Mouse (Mus musculus) limb, embryonic 11.5 days (tissue): ENCODE data around the gene Morc3. TPM values are rescaled to one million over a fixed set of nuclear protein-coding genes. Genes with fewer than 3 reads are reported as not detected.
"Not testable (repeated sequence)": the region's sequence is repeated elsewhere in the genome, so short reads cannot be mapped to it uniquely, and the experiment has no call there.

ENCODE experiments used
- ATAC-seq: fragments of 200-750 bp; cut with Nextera tagmentation; 2 replicates; pipeline ENCODE4 v1.8.0; 2017; ENCODE audit warnings: low read depth; ENCODE audit not compliant: insufficient number of reproducible peaks, low FRiP score, low TSS enrichment
- DNase-seq: peaks from one replicate; pipeline ENCODE4 v3.0.0-alpha.2; 2015; ENCODE audit warnings: low spot score
- H3K27ac ChIP-seq: fragments of 300-500 bp; sonication (generic); replicated peaks from 2 replicates; pipeline ENCODE4 v1.5.1; 2014; ENCODE audit warnings: low read depth, mild to moderate bottlenecking, low read length
- H3K27me3 ChIP-seq: fragments of 300-500 bp; sonication (generic); 2 replicates; pipeline ENCODE4 v1.6.1; 2014; ENCODE audit warnings: mild to moderate bottlenecking, low read length, mixed read lengths; ENCODE audit not compliant: control insufficient read depth, insufficient read depth
- H3K36me3 ChIP-seq: fragments of 300-500 bp; sonication (generic); 2 replicates; pipeline ENCODE4 v1.6.1; 2014; ENCODE audit warnings: mild to moderate bottlenecking, low read length, moderate library complexity, mixed read lengths; ENCODE audit not compliant: control insufficient read depth, insufficient read depth
- H3K4me1 ChIP-seq: fragments of 300-500 bp; sonication (generic); 2 replicates; pipeline ENCODE4 v1.6.1; 2014; ENCODE audit warnings: low read length, mixed read lengths; ENCODE audit not compliant: control insufficient read depth, insufficient read depth
- H3K4me2 ChIP-seq: fragments of 300-500 bp; sonication (generic); 2 replicates; pipeline ENCODE4 v1.6.1; 2014; ENCODE audit warnings: low read depth, mild to moderate bottlenecking, moderate library complexity; ENCODE audit not compliant: severe bottlenecking
- H3K4me3 ChIP-seq: fragments of 300-500 bp; sonication (generic); 2 replicates; pipeline ENCODE4 v1.5.1; 2014; ENCODE audit warnings: low read depth, low read length
- H3K9ac ChIP-seq: fragments of 300-500 bp; sonication (generic); 2 replicates; pipeline ENCODE4 v1.6.1; 2014; ENCODE audit warnings: mild to moderate bottlenecking, low read length
- H3K9me3 ChIP-seq: fragments of 300-500 bp; sonication (generic); 2 replicates; pipeline ENCODE4 v1.6.1; 2016; ENCODE audit warnings: low read length; ENCODE audit not compliant: control insufficient read depth
- WGBS: fragments of 180-500 bp; shearing (Covaris S2); extraction: QIAGEN DNeasy Blood & Tissue Kit; methylation state at CpG from one replicate; pipeline ENCODE4 v1.1.7; 2014; 5-methylcytosine and 5-hydroxymethylcytosine counted together
- polyA plus RNA-seq: library from polyadenylated mRNA; unstranded; fragments of >200 nt; fragmentation: Nextera tagmentation; extraction: Ambion mirVana; gene quantifications from 2 replicates; pipeline ENCODE4 v1.2.1, GENCODE M21; 2014

Gene Morc3
- polyA plus RNA-seq, 1 experiment from 2014 or later: 29.3 TPM

- Histone ChIP-seq H3K4me3 (no peak overlapping the region), H3K9me3 (no peaks in the 10 kb centered on the region; the same call in 1 of the 2 replicates), H3K4me2 (no peak overlapping the region), H3K4me1 (no peaks in the 10 kb centered on the region), H3K27me3 (no peaks in the 10 kb centered on the region), H3K9ac (no peak overlapping the region), H3K36me3 (no peaks in the 10 kb centered on the region), H3K27ac (no peak overlapping the region)
- ATAC-seq (no peak), DNase-seq (no peak)
- 87% methylated on average over 4 of the region's 4 CpGs for whole genome bisulfite sequencing
These were observed 7.1 kb upstream of the Morc3 start for GRCm38 (mm10) chr16:93824799-93825198.

- WGBS: 90% methylated on average over 4 of the region's 4 CpGs
These were observed 6.5 kb upstream of the Morc3 start for GRCm38 (mm10) chr16:93825463-93825862.

GRCm38 (mm10) chr16:93826054-93826453, 5.9 kb upstream of the Morc3 start:
- Histone ChIP-seq H3K36me3 (no peaks in the 10 kb centered on the region), H3K4me1 (no peaks in the 10 kb centered on the region), H3K27me3 (no peaks in the 10 kb centered on the region), H3K9ac (no peak overlapping the region), H3K27ac (no peak overlapping the region), H3K9me3 (no peaks in the 10 kb centered on the region; the same call in 1 of the 2 replicates), H3K4me3 (no peak overlapping the region), H3K4me2 (no peak overlapping the region)
- no peak for ATAC-seq
- whole genome bisulfite sequencing: 63% methylated on average over 11 of the region's 11 CpGs
- DNase-seq: no peak

More at GRCm38 (mm10) chr16:93825463-93825862, 6.5 kb upstream of the Morc3 start:
- Histone ChIP-seq H3K27me3 (no peaks in the 10 kb centered on the region), H3K9ac (no peak overlapping the region), H3K36me3 (no peaks in the 10 kb centered on the region), H3K9me3 (no peaks in the 10 kb centered on the region; the same call in 1 of the 2 replicates), H3K4me3 (no peak overlapping the region), H3K27ac (no peak overlapping the region), H3K4me1 (no peaks in the 10 kb centered on the region), H3K4me2 (no peak overlapping the region)
- no peak for ATAC-seq
- DNase-seq: no peak

- 49% methylated on average over 5 of the region's 5 CpGs for WGBS
- not testable (repeated sequence) for H3K36me3 ChIP-seq, DNase-seq, H3K9me3 ChIP-seq, H3K9ac ChIP-seq, H3K27me3 ChIP-seq, H3K4me1 ChIP-seq, H3K4me3 ChIP-seq, H3K4me2 ChIP-seq, H3K27ac ChIP-seq, ATAC-seq
These were observed 5.4 kb upstream of the Morc3 start for GRCm38 (mm10) chr16:93826478-93826877.

GRCm38 (mm10) chr16:93826909-93827308, 5.0 kb upstream of the Morc3 start:
- WGBS: 84% methylated on average over 6 of the region's 6 CpGs
- DNase-seq: no peak
- H3K4me1 ChIP-seq: no peaks in the 10 kb centered on the region
- ATAC-seq: no peak
- no peak overlapping the region for H3K27ac ChIP-seq
- no peaks in the 10 kb centered on the region for H3K27me3 ChIP-seq
- H3K9me3 ChIP-seq: no peaks in the 10 kb centered on the region; the same call in 1 of the 2 replicates
- H3K4me3 ChIP-seq: no peak overlapping the region
- no peak overlapping the region for H3K4me2 ChIP-seq
- H3K36me3 ChIP-seq: no peaks in the 10 kb centered on the region
- H3K9ac ChIP-seq: no peak overlapping the region

GRCm38 (mm10) chr16:93829526-93829925, 2.4 kb upstream of the Morc3 start:
- Histone ChIP-seq H3K27me3 (no peaks in the 10 kb centered on the region), H3K36me3 (no peaks in the 10 kb centered on the region), H3K27ac (no peak overlapping the region), H3K4me2 (no peak overlapping the region), H3K9ac (no peak overlapping the region), H3K4me1 (no peaks in the 10 kb centered on the region), H3K9me3 (no peaks in the 10 kb centered on the region; the same call in 1 of the 2 replicates), H3K4me3 (no peak overlapping the region)
- no peak for ATAC-seq
- DNase-seq: no peak
- 94% methylated on average over 15 of the region's 15 CpGs for WGBS

GRCm38 (mm10) chr16:93830071-93830470, 1.9 kb upstream of the Morc3 start:
- H3K4me1 ChIP-seq: no peaks in the 10 kb centered on the region
- DNase-seq: no peak
- no peaks in the 10 kb centered on the region; the same call in 1 of the 2 replicates for H3K9me3 ChIP-seq
- no peaks in the 10 kb centered on the region for H3K27me3 ChIP-seq
- no peak overlapping the region for H3K4me3 ChIP-seq
- no peak overlapping the region for H3K9ac ChIP-seq
- ATAC-seq: no peak
- no peaks in the 10 kb centered on the region for H3K36me3 ChIP-seq
- H3K4me2 ChIP-seq: no peak overlapping the region
- 80% methylated on average over 9 of the region's 9 CpGs for WGBS
- no peak overlapping the region for H3K27ac ChIP-seq

GRCm38 (mm10) chr16:93830916-93831315, 1.0 kb upstream of the Morc3 start:
- DNase-seq: no peak

More at GRCm38 (mm10) chr16:93830916-93831315, 1.0 kb upstream of the Morc3 start:
- H3K9ac ChIP-seq: no peak overlapping the region
- no peak overlapping the region for H3K4me2 ChIP-seq
- H3K36me3 ChIP-seq: no peaks in the 10 kb centered on the region
- no peaks in the 10 kb centered on the region for H3K27me3 ChIP-seq
- no peak overlapping the region for H3K27ac ChIP-seq
- no peaks in the 10 kb centered on the region for H3K9me3 ChIP-seq
- no peak for ATAC-seq
- 70% methylated on average over 5 of the region's 5 CpGs for WGBS
- no peak overlapping the region for H3K4me3 ChIP-seq
- no peaks in the 10 kb centered on the region for H3K4me1 ChIP-seq
